ENCODE assay signal across 8 mouse cellular contexts in the genomic region with DNA sequence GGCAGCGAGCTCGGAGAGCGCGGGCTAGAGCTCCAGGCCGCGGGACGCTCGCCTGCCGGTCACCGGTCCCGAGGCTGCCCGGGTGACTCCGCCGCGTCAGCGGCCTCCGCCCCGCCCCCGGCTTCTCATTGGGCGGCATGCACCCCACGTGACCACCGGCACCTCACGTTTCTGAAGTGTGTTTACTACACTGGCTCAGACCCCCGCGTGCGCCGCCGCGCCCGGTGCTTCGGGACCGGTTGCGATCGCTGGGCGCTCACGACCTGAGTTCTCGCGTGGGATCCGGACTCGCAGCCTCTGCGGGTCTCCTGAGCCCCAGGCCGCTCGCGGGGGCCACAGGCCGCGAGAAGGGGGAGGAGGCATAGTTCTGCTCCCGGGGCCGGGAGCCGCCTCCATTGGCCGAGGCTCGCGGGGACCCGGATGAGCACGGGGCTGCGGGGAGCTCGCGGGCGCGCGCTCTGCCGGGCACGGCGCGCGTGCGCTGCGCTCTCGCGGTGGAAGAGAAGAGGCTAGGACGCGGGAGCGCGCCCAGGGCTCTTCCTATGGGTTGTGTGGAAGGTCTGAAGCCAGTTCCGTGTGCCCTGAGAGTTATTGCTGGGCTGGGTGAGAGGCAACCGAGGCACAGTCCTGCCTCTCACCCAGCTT. TPM values are rescaled to one million over a fixed set of nuclear protein-coding genes. Genes with fewer than 3 reads are reported as not detected.
DNase-seq lines count a peak whose midpoint lies in the region; ATAC-seq lines count a peak whose summit lies in the region.

Gene Cry1 (minus strand): TSS at position 101 of the 645 bp plus-strand sequence.

- peak within 1 kb of the TSS; percentile 99 for H3K4me3 ChIP-seq in megakaryocyte, embryonic 14.5 days (replicated peaks)

- peaks cover 29% of the 10 kb centered on the region for H3K4me1 ChIP-seq in megakaryocyte, embryonic 14.5 days

- no peaks in the 10 kb centered on the region for H3K27me3 ChIP-seq in megakaryocyte, embryonic 14.5 days (replicated peaks)

- DNase-seq in adrenal gland, adult 18-20 months (ENCODE audit: low spot score in 2 of 2), result peak; percentile 97 to 98
- DNase-seq in embryo, embryonic 10.5 days (ENCODE audit: low spot score), result peak; percentile 97
- DNase-seq in gastrocnemius, postnatal 14 days, result peak; percentile 97
- DNase-seq in left cerebral cortex, adult 9 months (ENCODE audit: low spot score in 2 of 2), result peak; percentile 92 to 98
- DNase-seq in right cerebral cortex, adult 2 months (ENCODE audit: low spot score in 2 of 2), result peak; percentile 96 to 99
- DNase-seq in urinary bladder, postnatal 10 days (ENCODE audit: low spot score), result peak; percentile 91

- peak; percentile 86 for ATAC-seq in inflammation-experienced regulatory T-cells, adult 6 months

- no peaks in the 10 kb centered on the region for H3K9me3 ChIP-seq in megakaryocyte, embryonic 14.5 days

- H3K36me3 ChIP-seq in megakaryocyte, embryonic 14.5 days (replicated peaks; ENCODE audit: low read length), result peaks cover 11% of the 10 kb centered on the region

- intact Hi-C loops in gastrocnemius, postnatal 14 days (cut with DNase I; ENCODE audit: low total_unique reads), result no loop called here

RNA-seq across cellular contexts. Expression of gene Cry1, which starts in this region (rescaled TPM):
- total RNA-seq in adrenal gland, adult 18-20 months (2021), result 10 to 100 TPM; 10.6 to 13.6 TPM
- 10 to 100 TPM; 10.9 to 11.0 TPM for total RNA-seq in gastrocnemius, postnatal 14 days (2021)
- 1 to 10 TPM; 4.1 to 7.8 (median 5.3) TPM for polyA plus RNA-seq in inflammation-experienced regulatory T-cells, adult 6 months (2017; shearing (Covaris generic))
- 12.2 and 34.3 TPM in 2 replicates for polyA plus RNA-seq in megakaryocyte, embryonic 14.5 days (2012; ENCODE audit: insufficient read depth, low replicate concordance)

Comparison
In these comparisons a context has a peak if more than half of its experiments do, and no peak if none do; other contexts are left out.
1. Peak in every context shown above with its lines: DNase-seq, ATAC-seq and H3K4me3 ChIP-seq.